ENCODE assay signal across 26 mouse cellular contexts in the genomic region with DNA sequence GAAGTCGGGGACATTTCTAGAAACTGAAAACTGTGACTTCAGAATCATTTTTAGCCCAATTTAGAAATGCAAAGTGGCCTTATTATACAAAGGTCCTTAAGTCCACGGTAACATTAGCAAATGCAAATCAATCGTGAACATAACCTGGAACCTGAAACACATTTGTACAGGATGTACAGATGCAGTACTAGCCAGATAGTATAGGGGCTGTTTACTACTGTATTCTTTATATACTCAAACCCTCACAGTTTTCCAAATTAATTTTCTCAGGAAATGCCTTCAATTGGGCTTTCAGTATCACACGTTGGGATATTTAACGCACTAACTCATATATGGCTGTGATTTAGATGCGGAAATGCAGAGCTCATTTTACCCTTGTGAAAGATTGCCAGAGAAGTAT. TPM values are rescaled to one million over a fixed set of nuclear protein-coding genes. Genes with fewer than 3 reads are reported as not detected.
"Had no signal": no experiment of that assay in that cellular context is flagged by ENCODE, and none has a peak within 500 bp of the region (broad histone marks: within the 10 kb centered on the region; RNA-seq: fewer than 3 reads in every experiment).

No protein-coding gene starts in this region.

- ATAC-seq: forebrain, postnatal 0 days; hindbrain, embryonic 16.5 days; inflammation-experienced regulatory T-cells, adult 6 months; intestine, embryonic 15.5 days; intestine, postnatal 0 days had no signal

- DNase-seq: forebrain, postnatal 0 days; gastrocnemius, postnatal 10 days; gastrocnemius, postnatal 25 days; heart, adult 18-20 months; heart, postnatal 10 days; heart, postnatal 4 days; kidney, adult 18-20 months; kidney, adult 8-10 months; kidney, postnatal 14 days; kidney, postnatal 36 days; layer of hippocampus, adult 9-11 months; layer of hippocampus, postnatal 36 days; left cerebral cortex, postnatal 4 days had no signal

- H3K36me3 ChIP-seq: heart, embryonic 10.5 days; heart, embryonic 12.5 days; hindbrain, embryonic 10.5 days; hindbrain, embryonic 12.5 days; intestine, embryonic 15.5 days; limb, embryonic 13.5 days; limb, embryonic 15.5 days had no signal

- H3K27ac ChIP-seq: heart, embryonic 10.5 days; hindbrain, embryonic 10.5 days; hindbrain, embryonic 12.5 days; hindbrain, embryonic 14.5 days; intestine, embryonic 15.5 days; kidney, postnatal 0 days; limb, embryonic 13.5 days; limb, embryonic 15.5 days had no signal

- H3K9ac ChIP-seq: forebrain, postnatal 0 days; heart, embryonic 12.5 days; hindbrain, embryonic 12.5 days; hindbrain, embryonic 14.5 days; intestine, embryonic 15.5 days; limb, embryonic 13.5 days; limb, embryonic 15.5 days had no signal

- H3K27me3 ChIP-seq: heart, embryonic 12.5 days; hindbrain, embryonic 12.5 days; intestine, embryonic 15.5 days; limb, embryonic 13.5 days; limb, embryonic 15.5 days had no signal

- H3K4me3 ChIP-seq: heart, embryonic 10.5 days; heart, embryonic 12.5 days; hindbrain, embryonic 10.5 days; hindbrain, embryonic 12.5 days; intestine, embryonic 15.5 days; limb, embryonic 13.5 days; limb, embryonic 15.5 days had no signal

- H3K4me1 ChIP-seq: heart, embryonic 10.5 days; heart, embryonic 12.5 days; hindbrain, embryonic 10.5 days; hindbrain, embryonic 12.5 days; intestine, embryonic 15.5 days; limb, embryonic 13.5 days; limb, embryonic 15.5 days had no signal

- H3K9me3 ChIP-seq: heart, embryonic 10.5 days; hindbrain, embryonic 12.5 days; intestine, embryonic 15.5 days; limb, embryonic 13.5 days; limb, embryonic 15.5 days had no signal

- H3K4me2 ChIP-seq: heart, embryonic 12.5 days; hindbrain, embryonic 12.5 days; hindbrain, embryonic 14.5 days; intestine, embryonic 15.5 days; limb, embryonic 13.5 days; limb, embryonic 15.5 days had no signal

RNA-seq across cellular contexts. Expression of a gene that starts 16.0 kb away (rescaled TPM):
- total RNA-seq: granulocyte monocyte progenitor cell, adult 5-6 weeks had no signal
- polyA plus RNA-seq: inflammation-experienced regulatory T-cells, adult 6 months had no signal
